Mouse (Mus musculus) hindbrain, embryonic 12.5 days (tissue): ENCODE measurements around the gene Cypt15. TPM values are rescaled to one million over a fixed set of nuclear protein-coding genes. Genes with fewer than 3 reads are reported as not detected.
"Not testable (repeated sequence)": the region's sequence is repeated elsewhere in the genome, so short reads cannot be mapped to it uniquely, and the experiment has no call there.

Source experiments
- ATAC-seq: fragments of 200-750 bp; cut with Nextera tagmentation; 2 replicates; pipeline ENCODE4 v1.8.0; 2017; ENCODE audit warnings: moderate TSS enrichment; ENCODE audit not compliant: low FRiP score
- H3K27ac ChIP-seq: fragments of 300-500 bp; sonication (generic); 2 replicates; pipeline ENCODE4 v1.5.1; 2016; ENCODE audit warnings: mild to moderate bottlenecking
- H3K27me3 ChIP-seq: fragments of 300-500 bp; sonication (generic); 2 replicates; pipeline ENCODE4 v1.6.1; 2016; ENCODE audit warnings: mild to moderate bottlenecking
- H3K36me3 ChIP-seq: fragments of 300-500 bp; sonication (generic); 2 replicates; pipeline ENCODE4 v1.6.1; 2016; ENCODE audit warnings: mild to moderate bottlenecking
- H3K4me1 ChIP-seq: fragments of 300-500 bp; sonication (generic); 2 replicates; pipeline ENCODE4 v1.6.1; 2016
- H3K4me2 ChIP-seq: fragments of 300-500 bp; sonication (generic); replicated peaks from 2 replicates; pipeline ENCODE4 v1.6.1; 2016; ENCODE audit warnings: mild to moderate bottlenecking
- H3K4me3 ChIP-seq: fragments of 300-500 bp; sonication (generic); 2 replicates; pipeline ENCODE4 v1.5.1; 2016; ENCODE audit warnings: mild to moderate bottlenecking
- H3K9ac ChIP-seq: fragments of 300-500 bp; sonication (generic); 2 replicates; pipeline ENCODE4 v1.6.1; 2016; ENCODE audit warnings: mild to moderate bottlenecking, moderate library complexity
- H3K9me3 ChIP-seq: fragments of 300-500 bp; sonication (generic); replicated peaks from 2 replicates; pipeline ENCODE4 v1.6.1; 2016; ENCODE audit warnings: mild to moderate bottlenecking
- WGBS: fragments of 180-500 bp; shearing (Covaris S2); methylation state at CpG from one replicate; pipeline ENCODE4 v1.1.7; 2016; 5-methylcytosine and 5-hydroxymethylcytosine counted together
- polyA plus RNA-seq: library from polyadenylated mRNA; unstranded; fragments of >200 nt; fragmentation: Nextera tagmentation; extraction: Ambion mirVana; gene quantifications from 2 replicates; pipeline ENCODE4 v1.2.1, GENCODE M21; 2016

Cypt15 gene
- not detected in 2 replicates for polyA plus RNA-seq

- H3K4me3 ChIP-seq, H3K9me3 ChIP-seq, ATAC-seq, H3K4me1 ChIP-seq, H3K27me3 ChIP-seq, H3K36me3 ChIP-seq, H3K4me2 ChIP-seq, H3K27ac ChIP-seq, H3K9ac ChIP-seq: not testable (repeated sequence)
- WGBS = 88% methylated on average over 1 of the region's 1 CpGs
Observed at GRCm38 (mm10) chrX:39345967-39346366, at the start of gene Cypt15. Cypt15 (plus strand) TSS chrX:39346267.

GRCm38 (mm10) chrX:39370932-39371331, 24.9 kb downstream of the Cypt15 start:
- Histone ChIP-seq H3K4me3 (no peak overlapping the region), H3K27me3 (no peaks in the 10 kb centered on the region), H3K36me3 (no peaks in the 10 kb centered on the region), H3K27ac (no peak overlapping the region), H3K4me2 (no peak overlapping the region), H3K9me3 (no peaks in the 10 kb centered on the region), H3K9ac (no peak overlapping the region), H3K4me1 (no peaks in the 10 kb centered on the region)
- 84% methylated on average over 2 of the region's 2 CpGs for WGBS
- ATAC-seq = no peak

GRCm38 (mm10) chrX:39378830-39379229, 32.8 kb downstream of the Cypt15 start:
- no peak for ATAC-seq
- no peaks in the 10 kb centered on the region for H3K36me3 ChIP-seq
- no peaks in the 10 kb centered on the region for H3K27me3 ChIP-seq
- H3K27ac ChIP-seq = no peak overlapping the region
- no peak overlapping the region for H3K9ac ChIP-seq
- no peaks in the 10 kb centered on the region for H3K9me3 ChIP-seq
- H3K4me1 ChIP-seq = no peaks in the 10 kb centered on the region
- no peak overlapping the region for H3K4me2 ChIP-seq
- 79% methylated on average over 2 of the region's 2 CpGs for WGBS
- H3K4me3 ChIP-seq = no peak overlapping the region

DNA sequence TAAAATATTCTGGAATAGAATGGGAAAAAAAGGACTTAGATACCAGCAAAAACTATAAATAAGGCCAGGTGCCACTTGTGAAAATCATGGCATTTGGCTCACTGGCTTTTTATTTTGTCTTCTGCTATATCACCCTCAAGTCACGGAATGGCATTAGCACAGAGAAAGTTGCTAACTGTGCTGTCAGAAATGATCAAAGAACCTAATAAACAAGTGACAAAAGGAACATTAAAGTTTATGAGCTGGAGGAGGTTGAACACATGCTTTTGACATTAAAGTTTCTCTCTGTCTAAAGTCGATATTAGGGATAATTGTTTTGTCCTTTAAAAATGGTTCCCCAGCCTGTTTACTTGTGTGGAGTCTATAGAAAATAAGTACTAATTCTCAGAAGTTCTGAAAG, 37.7 kb downstream of the Cypt15 start:
- ATAC-seq = no peak
- Histone ChIP-seq H3K4me2 (no peak overlapping the region), H3K27me3 (no peaks in the 10 kb centered on the region), H3K36me3 (no peaks in the 10 kb centered on the region), H3K9ac (no peak overlapping the region), H3K9me3 (no peaks in the 10 kb centered on the region), H3K4me3 (no peak overlapping the region), H3K27ac (no peak overlapping the region), H3K4me1 (no peaks in the 10 kb centered on the region)
- WGBS = 63% methylated on average over 2 of the region's 2 CpGs
